Mouse (Mus musculus) heart, postnatal 25 days (tissue): ENCODE measurements at regions not wholly inside any gene's neighbourhood (a gene's known extent, or its start where the extent isn't known, plus 50 kb on each side); places are given as distances from the start of the nearest gene placed in this dataset.

ENCODE experiments used
- DNase-seq: peaks from one replicate; pipeline ENCODE4 v3.0.0; 2022; ENCODE audit warnings: low spot score
- intact Hi-C: fragments of 180-260 bp; cut with DNase I; formaldehyde crosslinking; loops from one replicate; pipeline ENCODE4 v1.15.1; 2025

GRCm38 (mm10) chr16:5483337-5483736 is 227.6 kb upstream of the Eef2kmt start:
- intact Hi-C loops = no loop called here
- no peak for DNase-seq

- DNase-seq = no peak
- intact Hi-C loops = no loop called here
Measured at GRCm38 (mm10) chr16:5480148-5480547, 224.4 kb upstream of the Eef2kmt start.

- intact Hi-C loops = no loop called here
- no peak for DNase-seq
Measured at GRCm38 (mm10) chr16:5478970-5479369, 223.2 kb upstream of the Eef2kmt start.

GRCm38 (mm10) chr16:5471321-5471720 is 215.5 kb upstream of the Eef2kmt start:
- no peak for DNase-seq

GRCm38 (mm10) chr16:5467587-5467986 is 211.8 kb upstream of the Eef2kmt start:
- intact Hi-C loops = loop anchor here (5.0 to 10.0 kb wide), 2 partner anchors 53 to 100 kb away; no protein-coding TSS in a partner anchor
- no peak for DNase-seq

More at GRCm38 (mm10) chr16:5471321-5471720, 215.5 kb upstream of the Eef2kmt start:
- intact Hi-C loops = loop anchor here (5.0 kb wide), 1 partner anchor 269 kb away; the partner anchor contains the start of gene Nagpa

GRCm38 (mm10) chr16:5466760-5467159 is 211.0 kb upstream of the Eef2kmt start:
- DNase-seq = no peak
- intact Hi-C loops = loop anchor here (5.0 to 10.0 kb wide), 2 partner anchors 52 to 99 kb away; no protein-coding TSS in a partner anchor

- intact Hi-C loops = no loop called here
- DNase-seq = no peak
Measured at GRCm38 (mm10) chr16:5455352-5455965, 199.7 kb upstream of the Eef2kmt start.

- DNase-seq = no peak
- intact Hi-C loops = no loop called here
Measured at GRCm38 (mm10) chr16:5454243-5454642, 198.5 kb upstream of the Eef2kmt start.

GRCm38 (mm10) chr16:5452971-5453370 is 197.2 kb upstream of the Eef2kmt start:
- no peak for DNase-seq
- intact Hi-C loops = no loop called here

- no peak for DNase-seq
Measured at GRCm38 (mm10) chr16:5445776-5446175, 190.0 kb upstream of the Eef2kmt start.

GRCm38 (mm10) chr16:5444785-5445184 is 189.0 kb upstream of the Eef2kmt start:
- intact Hi-C loops = no loop called here
- no peak for DNase-seq

More at GRCm38 (mm10) chr16:5445776-5446175, 190.0 kb upstream of the Eef2kmt start:
- intact Hi-C loops = no loop called here

GRCm38 (mm10) chr16:5439717-5440116 is 183.9 kb upstream of the Eef2kmt start:
- intact Hi-C loops = no loop called here
- DNase-seq = peak; percentile 3

- DNase-seq = no peak
- intact Hi-C loops = no loop called here
Measured at GRCm38 (mm10) chr16:5438405-5438804, 182.6 kb upstream of the Eef2kmt start.

GRCm38 (mm10) chr16:5431689-5432088 is 175.9 kb upstream of the Eef2kmt start:
- intact Hi-C loops = no loop called here
- no peak for DNase-seq

- intact Hi-C loops = no loop called here
- DNase-seq = peak; percentile 44
Measured at GRCm38 (mm10) chr16:5431111-5431510, 175.3 kb upstream of the Eef2kmt start.

GRCm38 (mm10) chr16:5429466-5429865 is 173.7 kb upstream of the Eef2kmt start:
- DNase-seq = no peak
- intact Hi-C loops = no loop called here

- no peak for DNase-seq
- intact Hi-C loops = no loop called here
Measured at GRCm38 (mm10) chr16:5425908-5426307, 170.1 kb upstream of the Eef2kmt start.

- intact Hi-C loops = no loop called here
Measured at GRCm38 (mm10) chr16:5422041-5422440, 166.3 kb upstream of the Eef2kmt start.

GRCm38 (mm10) chr16:5421591-5421990 is 165.8 kb upstream of the Eef2kmt start:
- no peak for DNase-seq
- intact Hi-C loops = no loop called here

More at GRCm38 (mm10) chr16:5422041-5422440, 166.3 kb upstream of the Eef2kmt start:
- no peak for DNase-seq

- intact Hi-C loops = loop anchor here (10.0 kb wide), 1 partner anchor 45 kb away; no protein-coding TSS in a partner anchor
Measured at GRCm38 (mm10) chr16:5419467-5419866, 163.7 kb upstream of the Eef2kmt start.

GRCm38 (mm10) chr16:5418462-5419197 is 162.8 kb upstream of the Eef2kmt start:
- intact Hi-C loops = loop anchor here (10.0 kb wide), 1 partner anchor 46 kb away; no protein-coding TSS in a partner anchor
- no peak for DNase-seq

More at GRCm38 (mm10) chr16:5419467-5419866, 163.7 kb upstream of the Eef2kmt start:
- DNase-seq = no peak
